Mouse (Mus musculus): ENCODE measurements around the gene Mtr. TPM values are rescaled to one million over a fixed set of nuclear protein-coding genes. Genes with fewer than 3 reads are reported as not detected.

Gene Mtr
- polyA plus RNA-seq (2015; fragmentation: Nextera tagmentation; extraction: Ambion mirVana) = 2.7 and 2.8 TPM in 2 replicates

DNA sequence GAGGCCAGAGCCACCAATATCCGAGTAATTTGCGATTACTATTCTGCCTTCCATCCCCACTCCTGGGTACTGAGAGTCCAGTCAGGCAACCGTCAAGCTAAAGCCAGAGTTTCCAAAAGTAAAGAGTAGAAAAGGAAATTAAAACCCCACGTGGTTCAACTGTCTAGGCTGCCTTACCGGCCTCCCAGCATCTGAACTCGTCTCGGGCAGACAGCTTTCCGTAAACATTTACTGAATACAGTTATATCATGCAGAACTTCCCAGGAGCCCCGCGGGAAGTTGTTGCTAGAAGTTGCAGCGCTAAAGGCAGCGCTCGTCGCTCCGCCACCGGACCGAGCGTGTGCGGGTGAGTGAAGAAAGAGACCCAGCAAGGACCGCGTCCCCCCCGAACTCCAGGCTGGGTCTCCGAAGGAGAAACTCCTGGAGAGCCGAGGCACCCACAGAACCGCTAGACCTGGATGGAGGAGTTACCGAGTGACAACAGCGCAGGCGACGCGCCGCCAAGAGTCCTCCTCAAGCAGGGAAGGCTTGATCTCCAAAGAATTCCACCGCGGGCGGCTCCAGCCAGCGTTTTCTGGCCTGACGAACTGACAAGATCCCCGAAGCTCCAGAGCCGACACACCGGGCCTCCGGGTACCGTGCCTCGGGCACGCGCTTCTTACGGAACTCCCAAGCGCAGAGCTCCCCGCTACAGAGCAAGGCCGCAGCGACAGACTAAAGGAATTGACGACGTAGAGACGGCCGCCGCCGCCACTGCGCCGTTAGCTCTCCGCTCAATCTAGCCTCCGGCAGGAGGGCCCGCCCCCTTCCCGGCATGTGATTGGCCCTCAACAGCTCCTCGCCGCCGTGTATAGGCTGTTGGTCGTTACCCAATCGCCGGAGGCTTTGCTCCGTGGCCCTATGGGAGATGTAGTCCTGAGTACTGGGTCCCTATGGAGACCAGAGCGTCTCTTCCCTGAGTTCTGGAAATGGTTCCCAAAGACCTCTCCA, at the start of gene Mtr:
Mtr (minus strand) TSS at position 723 of the 990 bp plus-strand sequence.

Other genes starting within 250 kb of the Mtr start
- 5.8 and 9.5 TPM in 2 replicates for gene Ryr2, start 151.2 kb downstream of the Mtr start, polyA plus RNA-seq (2015; fragmentation: Nextera tagmentation; extraction: Ambion mirVana)
- gene Actn2, start 82.6 kb upstream of the Mtr start, polyA plus RNA-seq (2015; fragmentation: Nextera tagmentation; extraction: Ambion mirVana) = 4.8 and 5.6 TPM in 2 replicates
- 5.8 and 7.4 TPM in 2 replicates for gene Heatr1, start 136.9 kb upstream of the Mtr start, polyA plus RNA-seq (2015; fragmentation: Nextera tagmentation; extraction: Ambion mirVana)
- gene Lgals8, start 206.8 kb upstream of the Mtr start, polyA plus RNA-seq (2015; fragmentation: Nextera tagmentation; extraction: Ambion mirVana) = 32.2 and 33.1 TPM in 2 replicates

All from neural tube, postnatal 0 days (tissue).